Mouse (Mus musculus) embryonic facial prominence, embryonic 11.5 days (tissue): ENCODE measurements at regions not wholly inside any gene's neighbourhood (a gene's known extent, or its start where the extent isn't known, plus 50 kb on each side); places are given as distances from the start of the nearest gene placed in this dataset.

ENCODE experiments used
- ATAC-seq: fragments of 200-750 bp; cut with Nextera tagmentation; replicated peaks from 2 replicates; pipeline ENCODE4 v1.8.0; 2017; ENCODE audit warnings: low read depth; ENCODE audit not compliant: insufficient number of reproducible peaks, low FRiP score, low TSS enrichment
- DNase-seq: peaks from one replicate; pipeline ENCODE4 v3.0.0-alpha.2; 2015; ENCODE audit warnings: low spot score
- H3K27ac ChIP-seq: fragments of 300-500 bp; sonication (generic); replicated peaks from 2 replicates; pipeline ENCODE4 v1.5.1; 2014; ENCODE audit warnings: mild to moderate bottlenecking, low read depth, low read length, control low read depth
- H3K27me3 ChIP-seq: fragments of 300-500 bp; sonication (generic); 2 replicates; pipeline ENCODE4 v1.6.1; 2014; ENCODE audit warnings: mild to moderate bottlenecking, low read length, moderate library complexity, mixed read lengths; ENCODE audit not compliant: control insufficient read depth, insufficient read depth
- H3K36me3 ChIP-seq: fragments of 300-500 bp; sonication (generic); replicated peaks from 2 replicates; pipeline ENCODE4 v1.6.1; 2014; ENCODE audit warnings: low read depth, mild to moderate bottlenecking, low read length, moderate library complexity, mixed read lengths; ENCODE audit not compliant: control insufficient read depth, insufficient read depth
- H3K4me1 ChIP-seq: fragments of 300-500 bp; sonication (generic); 2 replicates; pipeline ENCODE4 v1.6.1; 2014; ENCODE audit warnings: low read length, mixed read lengths; ENCODE audit not compliant: control insufficient read depth, insufficient read depth
- H3K4me2 ChIP-seq: fragments of 300-500 bp; sonication (generic); 2 replicates; pipeline ENCODE4 v1.6.1; 2014; ENCODE audit warnings: low read depth, mild to moderate bottlenecking, control low read depth, low read length, moderate library complexity
- H3K4me3 ChIP-seq: fragments of 300-500 bp; sonication (generic); 2 replicates; pipeline ENCODE4 v1.5.1; 2014; ENCODE audit warnings: low read depth, low read length, control low read depth
- H3K9ac ChIP-seq: fragments of 300-500 bp; sonication (generic); replicated peaks from 2 replicates; pipeline ENCODE4 v1.6.1; 2014; ENCODE audit warnings: mild to moderate bottlenecking, control low read depth, low read length
- H3K9me3 ChIP-seq: fragments of 300-500 bp; sonication (generic); replicated peaks from 2 replicates; pipeline ENCODE4 v1.6.1; 2016; ENCODE audit warnings: mild to moderate bottlenecking, low read length, inconsistent platforms, mixed read lengths; ENCODE audit not compliant: control insufficient read depth
- WGBS: fragments of 180-500 bp; shearing (Covaris S2); extraction: QIAGEN DNeasy Blood & Tissue Kit; methylation state at CpG from one replicate; pipeline ENCODE4 v1.1.7; 2014; 5-methylcytosine and 5-hydroxymethylcytosine counted together

- DNase-seq, result no peak
- no peak for ATAC-seq
- Histone ChIP-seq H3K4me2 (no peak overlapping the region), H3K36me3 (no peaks in the 10 kb centered on the region), H3K27ac (no peak overlapping the region), H3K4me1 (no peaks in the 10 kb centered on the region), H3K9me3 (no peaks in the 10 kb centered on the region), H3K9ac (no peak overlapping the region), H3K4me3 (no peak overlapping the region), H3K27me3 (no peaks in the 10 kb centered on the region)
- WGBS, result 70% methylated on average over 7 of the region's 7 CpGs
Observed at GRCm38 (mm10) chr7:37241781-37242180, 531.7 kb downstream of the Zfp536 start.

- H3K27me3 ChIP-seq, result no peaks in the 10 kb centered on the region
- ATAC-seq (no peak), DNase-seq (no peak)
- no peaks in the 10 kb centered on the region for H3K36me3 ChIP-seq
- no peaks in the 10 kb centered on the region for H3K9me3 ChIP-seq
- H3K9ac ChIP-seq, result no peak overlapping the region
- H3K4me2 ChIP-seq, result no peak overlapping the region
- H3K4me3 ChIP-seq, result no peak overlapping the region
- 78% methylated on average over 8 of the region's 8 CpGs for WGBS
- H3K4me1 ChIP-seq, result no peaks in the 10 kb centered on the region
- H3K27ac ChIP-seq, result no peak overlapping the region
Observed at GRCm38 (mm10) chr7:37242476-37242875, 531.0 kb downstream of the Zfp536 start.

GRCm38 (mm10) chr7:37246156-37246555 is 527.3 kb downstream of the Zfp536 start:
- 83% methylated on average over 4 of the region's 4 CpGs for WGBS
- no peaks in the 10 kb centered on the region for H3K27me3 ChIP-seq
- H3K4me3 ChIP-seq, result no peak overlapping the region
- H3K4me2 ChIP-seq, result no peak overlapping the region
- no peak for DNase-seq
- no peak overlapping the region for H3K9ac ChIP-seq
- no peak overlapping the region for H3K27ac ChIP-seq
- H3K4me1 ChIP-seq, result no peaks in the 10 kb centered on the region
- no peaks in the 10 kb centered on the region for H3K36me3 ChIP-seq
- no peak for ATAC-seq
- no peaks in the 10 kb centered on the region for H3K9me3 ChIP-seq

- H3K4me2 ChIP-seq, result no peak overlapping the region
- H3K4me3 ChIP-seq, result no peak overlapping the region
- no peak for ATAC-seq
- H3K9me3 ChIP-seq, result no peaks in the 10 kb centered on the region
- H3K9ac ChIP-seq, result no peak overlapping the region
- no peaks in the 10 kb centered on the region for H3K36me3 ChIP-seq
- H3K27me3 ChIP-seq, result no peaks in the 10 kb centered on the region
- WGBS, result 48% methylated on average over 9 of the region's 9 CpGs
- peaks cover 2% of the 10 kb centered on the region; the same call in 1 of the 2 replicates for H3K4me1 ChIP-seq
- H3K27ac ChIP-seq, result no peak overlapping the region
- DNase-seq, result peak; percentile 70
Observed at GRCm38 (mm10) chr7:37254431-37254830, 519.0 kb downstream of the Zfp536 start.

GRCm38 (mm10) chr7:37255840-37256239 is 517.6 kb downstream of the Zfp536 start:
- ATAC-seq (no peak), DNase-seq (peak; percentile 79)
- no peak overlapping the region for H3K4me3 ChIP-seq
- peaks cover 2% of the 10 kb centered on the region; the same call in 1 of the 2 replicates for H3K4me1 ChIP-seq
- H3K4me2 ChIP-seq, result no peak overlapping the region
- 0 out of 2 replicates have a peak overlapping the region, but pooled peaks have one; percentile 35 for H3K27ac ChIP-seq
- H3K9ac ChIP-seq, result no peak overlapping the region
- H3K9me3 ChIP-seq, result no peaks in the 10 kb centered on the region
- WGBS, result 20% methylated on average over 3 of the region's 3 CpGs
- no peaks in the 10 kb centered on the region for H3K36me3 ChIP-seq
- H3K27me3 ChIP-seq, result no peaks in the 10 kb centered on the region

- Histone ChIP-seq H3K36me3 (no peaks in the 10 kb centered on the region), H3K4me1 (peaks cover 2% of the 10 kb centered on the region; the same call in 1 of the 2 replicates), H3K9ac (no peak overlapping the region), H3K4me3 (no peak overlapping the region), H3K4me2 (no peak overlapping the region), H3K9me3 (no peaks in the 10 kb centered on the region), H3K27ac (no peak overlapping the region), H3K27me3 (no peaks in the 10 kb centered on the region)
- no peak for ATAC-seq
- peak; percentile 53 for DNase-seq
- 34% methylated on average over 6 of the region's 6 CpGs for WGBS
Observed at GRCm38 (mm10) chr7:37259293-37259692, 514.1 kb downstream of the Zfp536 start.

- no peaks in the 10 kb centered on the region for H3K4me1 ChIP-seq
- ATAC-seq (no peak), DNase-seq (peak; percentile 70)
- H3K36me3 ChIP-seq, result no peaks in the 10 kb centered on the region
- H3K4me3 ChIP-seq, result no peak overlapping the region
- 34% methylated on average over 3 of the region's 3 CpGs for WGBS
- H3K9ac ChIP-seq, result no peak overlapping the region
- no peak overlapping the region for H3K27ac ChIP-seq
- H3K4me2 ChIP-seq, result no peak overlapping the region
- no peaks in the 10 kb centered on the region for H3K27me3 ChIP-seq
- H3K9me3 ChIP-seq, result no peaks in the 10 kb centered on the region
Observed at GRCm38 (mm10) chr7:37262846-37263245, 510.6 kb downstream of the Zfp536 start.

- 83% methylated on average over 4 of the region's 4 CpGs for WGBS
- H3K4me2 ChIP-seq, result no peak overlapping the region
- H3K36me3 ChIP-seq, result no peaks in the 10 kb centered on the region
- H3K27ac ChIP-seq, result no peak overlapping the region
- no peak overlapping the region for H3K9ac ChIP-seq
- H3K9me3 ChIP-seq, result no peaks in the 10 kb centered on the region
- H3K4me3 ChIP-seq, result no peak overlapping the region
- no peaks in the 10 kb centered on the region for H3K27me3 ChIP-seq
- DNase-seq (no peak), ATAC-seq (no peak)
- no peaks in the 10 kb centered on the region for H3K4me1 ChIP-seq
Observed at GRCm38 (mm10) chr7:37267404-37267803, 506.0 kb downstream of the Zfp536 start.
